In the genomic region with DNA sequence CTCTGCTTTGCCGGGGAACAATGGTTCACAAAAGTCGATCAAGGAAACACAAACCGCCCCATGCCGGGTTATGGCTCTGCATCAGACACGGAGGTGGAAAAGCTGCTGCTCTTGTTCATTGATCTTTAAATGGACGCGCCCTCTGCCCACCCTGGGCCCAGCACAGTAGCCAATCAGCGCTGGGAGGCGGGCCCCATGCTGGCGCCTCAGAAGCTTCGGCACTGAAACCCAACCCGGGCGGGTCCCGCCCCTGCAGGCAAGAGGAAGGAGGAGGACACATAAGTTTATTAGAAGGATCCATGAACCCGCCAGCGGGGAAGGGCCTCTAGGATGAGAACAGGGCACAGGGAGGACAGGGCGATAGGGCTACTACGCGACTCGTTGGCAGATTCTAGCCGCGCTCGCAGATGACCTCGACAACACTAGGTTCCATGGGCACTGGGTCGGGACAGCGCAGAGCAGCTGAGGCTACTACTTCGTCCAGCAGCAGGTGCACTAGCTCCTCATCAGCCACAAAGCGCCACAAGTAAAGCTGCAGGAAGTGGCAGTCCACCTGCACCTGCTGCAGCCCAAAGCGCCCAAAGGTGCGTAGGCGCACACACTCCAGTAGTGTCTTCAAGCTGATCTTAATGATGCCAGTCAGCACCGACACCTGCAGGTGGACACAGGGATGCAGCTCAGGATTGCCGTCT, we compare ENCODE assay signal across 1 mouse cellular context.
TF ChIP-seq lines count a peak whose summit lies in the region.

A gene (minus strand): TSS at position 650 of the 692 bp plus-strand sequence.

TF ChIP-seq in CH12.LX, 34 proteins besides CTCF, POLR2A, EP300 and RAD21 (continued from another document):
- TF ChIP-seq ZMIZ1 (IDR thresholded peaks at IDR 0.05; ENCODE audit: low read depth, low read length) (peak; percentile 29; the same call in 1 of the 2 replicates), ZKSCAN1 (IDR thresholded peaks at IDR 0.05; ENCODE audit: borderline replicate concordance, low read depth, low read length) (no peak), MAZ (IDR thresholded peaks at IDR 0.05; ENCODE audit: low read depth, low read length) (0 out of 2 replicates have a peak, but pooled peaks have one; percentile 32), MAX (IDR thresholded peaks at IDR 0.05; ENCODE audit: low read length) (0 out of 2 replicates have a peak, but pooled peaks have one; percentile 31), TBP (conservative IDR thresholded peaks at IDR 0.05; ENCODE audit: low read depth, low read length) (0 out of 2 replicates have a peak, but pooled peaks have one; percentile 48), POLR2AphosphoS2 (IDR thresholded peaks at IDR 0.05; ENCODE audit: low read depth, low read length) (peak; percentile 77; the same call in 1 of the 2 replicates), MXI1 (IDR thresholded peaks at IDR 0.05; ENCODE audit: low read depth, low read length) (peak; percentile 64), SIN3A (IDR thresholded peaks at IDR 0.05; ENCODE audit: low read length) (peak; percentile 55; the same call in 1 of the 2 replicates), IRF4 (IDR thresholded peaks at IDR 0.05; ENCODE audit: low read depth, low read length) (peak; percentile 19; the same call in 1 of the 2 replicates), MEF2A (IDR thresholded peaks at IDR 0.05; ENCODE audit: borderline replicate concordance, low read depth, low read length) (0 out of 2 replicates have a peak, but pooled peaks have one; percentile 13), UBTF (IDR thresholded peaks at IDR 0.05; ENCODE audit: low read depth, low read length) (no peak), MAFK (IDR thresholded peaks at IDR 0.05; ENCODE audit: insufficient replicate concordance, low read length) (no peak)
